Mouse (Mus musculus): ENCODE results near the gene Hccs.
"Not testable (repeated sequence)": the region's sequence is repeated elsewhere in the genome, so short reads cannot be mapped to it uniquely, and the experiment has no call there.

Hccs gene

GRCm38 (mm10) chrX:169319945-169320667, at the start of gene Hccs:
Hccs (minus strand) TSS chrX:169320372.
- DNase-seq (ENCODE audit: low read depth), result peak; percentile 71

- DNase-seq (ENCODE audit: low read depth), result no peak
Observed at GRCm38 (mm10) chrX:169357146-169357772, 37.1 kb upstream of the Hccs start.

- DNase-seq (ENCODE audit: low read depth), result no peak
Observed at GRCm38 (mm10) chrX:169338213-169338612, 18.0 kb upstream of the Hccs start.

DNA sequence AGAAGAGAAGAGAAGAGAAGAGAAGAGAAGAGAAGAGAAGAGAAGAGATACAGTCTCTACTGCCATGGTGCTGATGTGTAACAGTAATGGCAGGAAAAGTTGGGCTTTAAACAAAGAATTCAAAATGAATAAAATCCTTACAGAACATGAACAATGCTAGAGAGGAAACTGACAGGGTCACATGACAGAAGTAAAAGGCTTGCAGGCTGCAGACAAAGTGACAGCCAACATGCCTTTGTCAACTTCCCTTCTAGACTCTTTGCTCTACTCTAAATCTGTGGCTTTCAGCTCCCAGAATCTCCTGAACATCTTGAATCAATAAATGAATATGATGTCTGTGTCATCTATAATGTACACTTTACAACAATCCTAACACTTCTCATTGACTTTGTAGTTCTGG, 17.4 kb upstream of the Hccs start:
- DNase-seq (ENCODE audit: low read depth), result no peak

- no peak for DNase-seq (ENCODE audit: low read depth)
Observed at GRCm38 (mm10) chrX:169332264-169332663, 12.1 kb upstream of the Hccs start.

DNA sequence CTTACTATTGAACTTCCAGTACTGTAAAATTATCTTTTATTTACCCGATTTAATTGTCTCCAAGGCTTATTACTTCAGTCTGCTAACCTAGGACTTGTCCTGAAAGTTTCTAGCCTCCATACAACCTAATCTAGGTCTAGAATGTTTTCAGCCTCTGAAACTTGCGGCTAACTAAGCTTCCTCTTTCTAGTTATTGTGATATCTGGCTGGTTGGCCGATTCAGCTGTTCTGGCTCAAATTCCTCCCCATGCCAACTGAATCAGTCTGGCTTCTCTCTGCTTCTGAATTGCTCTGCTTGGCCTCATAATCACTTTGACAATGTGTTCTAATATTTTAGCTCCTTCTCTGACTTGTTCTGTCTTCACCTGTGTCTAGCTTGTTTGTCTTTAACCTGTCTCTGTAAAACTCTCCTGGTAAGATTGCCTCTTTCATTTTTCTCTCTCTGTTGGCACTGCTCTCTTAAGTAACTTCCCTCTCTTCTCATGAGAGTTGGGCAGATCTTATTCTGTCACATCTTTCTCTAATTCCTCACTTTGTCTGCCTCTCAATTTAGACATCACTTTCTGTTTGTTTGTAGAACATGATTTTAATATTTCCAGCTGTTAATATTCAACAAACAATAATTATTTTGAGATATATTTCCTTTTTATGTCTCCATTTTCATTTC, 5.9 kb upstream of the Hccs start:
- no peak for DNase-seq (ENCODE audit: low read depth)

DNA sequence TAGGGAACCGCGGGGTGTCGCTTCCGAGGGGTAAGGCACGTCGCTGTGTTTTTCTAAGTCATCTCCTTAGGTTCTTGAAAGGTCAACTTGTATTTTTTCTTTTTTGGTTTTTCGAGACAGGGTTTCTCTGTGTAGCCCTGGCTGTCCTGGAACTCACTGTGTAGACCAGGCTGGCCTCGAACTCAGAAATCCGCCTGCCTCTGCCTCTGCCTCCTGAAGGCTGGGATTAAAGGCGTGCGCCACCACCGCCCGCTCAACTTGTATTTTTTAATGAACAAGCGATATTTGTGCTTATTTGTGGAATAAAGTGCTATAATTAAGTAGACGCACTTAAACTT, 465 bp upstream of the Hccs start:
- not testable (repeated sequence) for DNase-seq (ENCODE audit: low read depth)

DNA sequence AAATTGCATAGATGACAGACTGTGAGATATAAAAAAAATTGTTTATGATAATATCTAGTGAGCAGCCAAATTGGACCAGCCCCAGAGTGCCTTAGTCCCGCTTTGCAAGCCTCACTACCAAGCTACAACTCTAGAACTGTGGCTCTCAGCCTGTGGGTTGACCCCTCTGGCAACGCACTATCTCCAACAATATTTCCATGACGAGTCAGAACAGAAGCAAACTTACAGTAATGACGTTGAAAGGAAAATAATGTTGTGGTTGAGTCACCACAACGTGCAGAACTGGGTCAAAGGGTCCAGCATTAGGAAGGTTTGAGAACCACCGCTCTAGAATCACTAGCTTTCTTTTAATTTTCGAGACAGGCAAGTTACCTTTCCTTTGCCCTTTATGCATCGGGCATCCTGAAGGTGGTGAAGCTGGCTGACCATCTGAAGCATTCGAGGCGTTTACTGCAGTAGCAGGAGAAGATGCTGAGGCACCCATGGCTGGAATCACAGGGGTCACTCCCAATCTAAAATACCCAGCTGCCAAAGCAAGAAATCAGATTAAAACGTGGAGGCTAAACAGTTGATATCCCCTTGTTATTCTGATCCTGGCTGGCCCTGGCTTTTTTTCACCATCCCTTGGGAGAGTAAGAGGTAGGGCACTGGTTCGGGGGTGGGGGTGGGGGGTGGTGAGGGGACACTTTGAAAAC, 959 bp downstream of the Hccs start:
- DNase-seq (ENCODE audit: low read depth), result no peak

GRCm38 (mm10) chrX:169308559-169308958, 11.6 kb downstream of the Hccs start:
- no peak for DNase-seq (ENCODE audit: low read depth)

DNA sequence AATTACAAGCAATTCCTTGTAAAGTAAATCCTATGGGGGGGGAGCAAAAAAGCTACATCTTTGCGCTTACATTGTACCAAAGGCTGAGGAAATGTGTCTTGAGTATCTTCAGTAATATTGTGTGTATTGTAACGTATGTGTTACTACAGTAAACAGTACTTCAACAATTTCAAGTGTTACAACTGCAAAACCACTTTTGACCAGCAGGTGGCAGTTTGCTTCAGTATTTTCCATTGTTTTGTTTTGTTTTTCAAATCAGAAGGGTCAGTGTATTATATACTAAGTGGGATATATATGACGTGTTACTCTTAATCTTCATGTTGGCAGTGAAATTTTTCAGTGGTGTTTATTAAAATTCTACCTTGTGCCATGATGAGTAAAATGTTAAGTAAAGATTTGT, 16.2 kb downstream of the Hccs start:
- peak; percentile 52 for DNase-seq (ENCODE audit: low read depth)

GRCm38 (mm10) chrX:169302271-169303045, 17.7 kb downstream of the Hccs start:
- DNase-seq (ENCODE audit: low read depth), result no peak

- no peak for DNase-seq (ENCODE audit: low read depth)
Observed at GRCm38 (mm10) chrX:169299579-169299978, 20.6 kb downstream of the Hccs start.

DNA sequence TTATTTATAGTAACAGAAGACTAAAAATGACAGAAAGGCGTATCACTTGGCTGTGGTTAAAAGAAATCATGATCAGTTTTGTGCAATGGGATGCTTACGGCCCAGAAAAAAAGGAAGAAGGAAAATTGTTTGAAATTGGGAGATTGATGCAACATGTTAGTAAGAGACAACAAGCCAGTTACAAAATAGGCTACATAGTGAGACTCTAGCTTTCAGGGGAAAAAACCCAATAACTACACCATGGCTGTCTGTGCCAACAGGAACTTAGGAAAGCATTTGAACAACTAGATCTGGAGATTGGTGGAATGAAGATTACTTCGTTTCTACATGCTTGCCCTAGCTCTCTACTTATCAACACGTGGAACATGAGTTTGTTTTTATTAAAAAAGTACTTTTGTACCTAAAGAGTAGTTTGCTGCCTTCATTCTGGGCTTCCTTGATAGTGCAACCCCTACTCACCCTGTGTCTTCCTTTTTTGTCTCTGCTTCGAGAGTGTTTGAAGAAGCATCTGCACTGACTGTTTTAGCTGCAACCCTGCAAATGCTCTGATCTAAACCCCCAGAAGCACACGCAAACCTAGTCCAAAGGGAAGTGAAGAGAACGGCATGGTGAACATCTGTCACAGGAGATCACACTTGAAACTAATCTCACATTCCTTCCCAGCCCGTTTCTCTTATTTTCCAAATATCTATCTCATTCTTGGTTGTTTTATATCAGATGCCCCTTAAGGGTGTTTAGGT, 56.6 kb downstream of the Hccs start:
- no peak for DNase-seq (ENCODE audit: low read depth)

- no peak for DNase-seq (ENCODE audit: low read depth)
Observed at GRCm38 (mm10) chrX:169262212-169262611, 58.0 kb downstream of the Hccs start.

DNA sequence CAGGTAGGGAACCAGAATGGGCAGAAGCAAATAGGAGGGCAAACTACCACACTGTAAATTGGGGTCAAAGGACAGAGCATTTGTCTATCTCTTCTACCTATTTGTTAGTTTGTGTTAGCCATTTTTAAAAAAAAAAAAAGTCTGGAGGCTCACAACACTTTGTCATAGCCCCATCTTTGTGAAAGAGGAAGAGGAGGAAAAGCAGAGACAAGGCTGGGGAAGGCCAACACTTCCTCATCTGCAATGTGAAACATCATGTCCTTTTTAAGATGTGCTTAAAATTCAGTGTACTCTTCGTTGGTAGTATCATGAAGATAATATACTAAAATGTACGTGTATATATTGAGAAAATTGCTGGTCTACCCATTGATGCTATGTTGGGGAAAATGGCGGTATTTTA, 59.1 kb downstream of the Hccs start:
- DNase-seq (ENCODE audit: low read depth), result no peak

- no peak for DNase-seq (ENCODE audit: low read depth)
Observed at GRCm38 (mm10) chrX:169256741-169257140, 63.4 kb downstream of the Hccs start.

DNA sequence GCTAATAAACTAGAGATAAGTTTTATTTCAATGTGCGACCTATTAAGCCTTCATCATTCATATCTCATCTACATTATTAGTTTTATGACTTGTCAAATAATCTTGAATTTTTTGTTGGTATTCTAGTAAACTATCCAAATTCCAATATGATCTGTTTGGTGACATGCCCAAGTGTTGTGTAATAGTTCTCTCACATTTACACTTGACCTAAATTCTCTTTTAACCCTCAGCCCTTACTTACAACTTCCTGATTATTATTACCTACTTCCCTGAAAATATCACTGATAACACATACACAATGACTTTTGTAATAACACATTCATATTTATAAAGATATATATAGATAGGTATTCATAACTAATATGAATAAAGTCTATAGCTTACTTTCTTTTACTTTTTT, 64.3 kb downstream of the Hccs start:
- no peak for DNase-seq (ENCODE audit: low read depth)

DNA sequence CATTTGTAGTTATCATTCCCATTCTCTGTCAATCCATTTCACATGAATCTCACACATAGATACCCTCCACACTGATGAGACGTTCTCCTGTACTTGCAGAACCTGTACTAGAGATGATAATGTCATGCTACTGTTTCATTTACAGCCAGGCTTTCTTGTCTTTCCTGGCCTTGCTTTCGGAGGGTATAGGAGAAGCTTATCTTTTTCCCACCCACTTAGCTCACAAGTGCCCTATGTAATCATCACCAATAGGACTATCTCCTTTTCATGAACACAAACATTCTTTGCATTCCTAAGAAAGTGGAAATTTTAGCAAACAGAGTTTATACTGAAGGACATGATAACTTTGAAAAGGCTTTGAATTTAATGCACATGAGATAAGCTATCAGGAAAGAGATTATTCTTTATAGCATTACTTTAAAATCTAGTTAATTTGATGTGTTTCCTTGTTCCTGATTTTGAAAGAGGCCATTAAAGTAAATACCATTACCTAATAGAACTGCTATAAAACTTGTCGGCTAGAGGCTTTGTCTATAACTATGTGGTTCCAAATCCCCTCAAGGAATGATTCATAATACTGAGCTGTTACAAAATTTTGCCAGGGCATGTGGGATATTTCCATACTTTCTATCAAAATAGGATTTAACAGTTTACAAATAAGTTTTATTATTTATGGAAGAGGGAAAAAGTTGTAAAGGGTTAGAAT, 97.7 kb downstream of the Hccs start:
- no peak for DNase-seq (ENCODE audit: low read depth)

DNA sequence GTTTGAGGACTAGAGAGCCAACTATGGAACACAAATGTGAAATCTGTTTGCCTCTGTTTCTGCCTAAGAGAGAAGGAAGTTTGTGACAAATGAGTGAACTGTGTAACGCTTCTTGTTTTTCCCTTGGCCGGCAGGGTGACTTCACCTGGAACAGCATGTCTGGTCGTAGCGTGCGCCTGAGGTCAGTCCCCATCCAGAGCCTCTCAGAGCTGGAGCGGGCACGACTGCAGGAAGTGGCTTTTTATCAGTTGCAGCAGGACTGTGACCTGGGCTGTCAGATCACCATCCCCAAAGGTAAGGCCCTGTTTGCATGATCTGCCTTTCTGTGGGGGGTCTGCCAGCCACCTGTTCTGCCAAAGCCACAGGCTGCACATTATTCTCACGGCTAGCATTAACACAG, 100.1 kb downstream of the Hccs start:
- peak; percentile 8 for DNase-seq (ENCODE audit: low read depth)

DNA sequence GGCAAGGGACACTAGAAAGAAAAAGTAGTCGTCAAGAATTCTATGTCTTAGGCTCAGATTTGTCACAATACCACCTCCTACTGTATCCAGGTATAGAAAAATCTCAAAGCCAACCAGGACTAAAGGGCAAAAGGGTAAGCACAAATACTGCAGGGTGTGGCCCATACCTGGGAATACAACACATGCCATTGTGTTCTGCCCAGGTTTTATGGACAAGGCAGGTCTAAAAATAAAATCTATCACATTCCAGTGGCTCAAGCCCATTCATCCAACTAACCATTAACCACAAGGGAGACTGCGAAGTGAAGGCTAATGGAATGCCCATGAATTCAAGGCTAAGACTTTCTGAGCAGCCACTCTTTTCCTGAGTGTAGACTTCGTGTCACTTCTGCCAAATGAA, 110.2 kb downstream of the Hccs start:
- DNase-seq (ENCODE audit: low read depth), result no peak

Measured in c-Kit-positive CD71-negative TER-119-negative erythroid progenitor cells, embryonic 14.5 days (primary cell).